Mouse (Mus musculus) spleen, adult 2 months (tissue): ENCODE measurements around the gene Clptm1. TPM values are rescaled to one million over a fixed set of nuclear protein-coding genes. Genes with fewer than 3 reads are reported as not detected.
A peak's percentile ranks its signal among the peaks of the same experiment; 100 is the strongest.

Source experiments
- DNase-seq, 2 experiments: peaks; one replicate each; pipeline versions ENCODE4 v3.0.0 to v3.0.0-alpha.2; 2012 to 2021; ENCODE audit warnings: low spot score in 2 of 2, low read depth in 1 of 2
- H3K27ac ChIP-seq: fragments of 200-500 bp; 2 replicates; pipeline ENCODE4 v1.5.1; 2012; ENCODE audit warnings: low read length, inconsistent platforms; ENCODE audit not compliant: insufficient read depth
- H3K27me3 ChIP-seq: fragments of 200-500 bp; 2 replicates; pipeline ENCODE4 v1.6.1; 2012; ENCODE audit warnings: mild to moderate bottlenecking, moderate library complexity, low read length, inconsistent platforms; ENCODE audit not compliant: control insufficient read depth, insufficient read depth
- H3K36me3 ChIP-seq: fragments of 200-500 bp; 2 replicates; pipeline ENCODE4 v1.6.1; 2012; ENCODE audit warnings: mild to moderate bottlenecking, low read length, inconsistent platforms; ENCODE audit not compliant: control insufficient read depth, insufficient read depth
- H3K4me1 ChIP-seq: fragments of 200-500 bp; 2 replicates; pipeline ENCODE4 v1.6.1; 2011; ENCODE audit warnings: inconsistent platforms; ENCODE audit not compliant: control insufficient read depth, insufficient read depth, insufficient read length
- H3K4me3 ChIP-seq: fragments of 200-500 bp; 2 replicates; pipeline ENCODE4 v1.5.1; 2011; ENCODE audit warnings: mild to moderate bottlenecking, inconsistent platforms; ENCODE audit not compliant: insufficient read depth, insufficient read length; ENCODE audit errors: extremely low read depth
- CTCF ChIP-seq: fragments of 200-500 bp; IDR thresholded peaks from 2 replicates; pipeline ENCODE4 v1.5.1; 2011; ENCODE audit warnings: mild to moderate bottlenecking, inconsistent platforms; ENCODE audit not compliant: insufficient read depth, insufficient read length, insufficient replicate concordance; ENCODE audit errors: extremely low read depth
- POLR2A ChIP-seq: fragments of 200-500 bp; IDR thresholded peaks from 2 replicates; pipeline ENCODE4 v1.6.1; 2011; ENCODE audit warnings: low read depth, low read length, inconsistent platforms
- WGBS: fragments of 180-500 bp; shearing (Covaris S2); methylation state at CpG from one replicate; pipeline ENCODE4 v1.1.7; 2018; 5-methylcytosine and 5-hydroxymethylcytosine counted together
- polyA plus RNA-seq: library from polyadenylated mRNA; depleted of rRNA; stranded (reverse); fragments of >200 nt; gene quantifications from 2 replicates; pipeline ENCODE4 v1.2.3, GENCODE M21; 2012

The Clptm1 gene
- polyA plus RNA-seq, 1 experiment = 76.3 TPM

DNA sequence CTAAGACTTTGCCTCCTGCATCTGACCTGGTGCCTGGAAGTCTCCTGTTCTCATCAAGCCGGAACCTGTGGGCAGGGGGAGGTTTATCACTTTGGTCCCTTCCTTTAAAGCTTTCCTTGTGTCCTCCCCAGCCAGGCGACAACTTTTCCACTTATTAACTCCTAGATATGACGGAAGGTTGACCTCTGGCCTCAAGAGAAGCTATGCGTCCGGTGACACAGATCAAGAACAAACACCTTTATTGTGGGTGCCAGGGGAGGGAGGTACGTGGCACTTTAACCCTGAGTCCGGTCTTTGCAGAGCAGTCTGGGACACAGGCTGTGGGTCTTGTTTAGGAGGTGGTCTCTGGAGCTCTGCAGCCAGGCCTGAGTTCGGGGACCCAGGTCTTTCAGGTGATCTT lies 13.0 kb upstream of the Clptm1 start, which contains the start of gene Apoc2:
Gene Apoc2 (minus strand): TSS at position 70 of the 400 bp plus-strand sequence.
- no peak for DNase-seq
- 93% methylated on average over 8 of the region's 8 CpGs for WGBS

DNA sequence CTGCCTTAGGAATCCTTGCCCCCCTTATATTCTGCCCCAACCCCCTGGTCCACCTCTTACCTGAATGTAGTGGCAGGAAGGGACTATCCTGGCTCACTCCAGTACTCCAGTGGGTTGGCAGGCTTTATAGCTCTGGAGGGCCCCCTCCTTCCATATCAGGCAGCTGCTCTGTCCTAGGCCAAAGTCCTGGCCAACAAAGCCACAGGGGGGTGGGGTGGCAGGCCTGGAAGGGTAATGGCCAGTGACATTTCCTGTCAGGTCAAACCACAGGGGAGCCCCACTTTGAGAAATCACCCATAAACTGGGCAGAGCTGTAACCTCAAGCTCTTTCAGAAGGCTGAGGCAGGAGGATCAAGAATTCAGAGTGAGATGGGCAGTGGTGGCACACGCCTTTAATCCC lies 11.8 kb upstream of the Clptm1 start:
- TF ChIP-seq CTCF = no peak
- TF ChIP-seq POLR2A = no peak
- Histone ChIP-seq H3K27me3 (no peaks in the 10 kb centered on the region), H3K27ac (no peak overlapping the region), H3K4me3 (no peak overlapping the region), H3K4me1 (no peaks in the 10 kb centered on the region; the same call in 1 of the 2 replicates), H3K36me3 (no peaks in the 10 kb centered on the region)
- WGBS = 86% methylated on average over 1 of the region's 1 CpGs
- DNase-seq = no peak

More for the DNA sequence above, 13.0 kb upstream of the Clptm1 start, which contains the start of gene Apoc2:
- no peaks in the 10 kb centered on the region for H3K36me3 ChIP-seq
- no peaks in the 10 kb centered on the region; the same call in 1 of the 2 replicates for H3K4me1 ChIP-seq
- no peak for TF ChIP-seq CTCF
- no peak for TF ChIP-seq POLR2A
- H3K27me3 ChIP-seq = no peaks in the 10 kb centered on the region
- no peak within 1 kb of the TSS for H3K4me3 ChIP-seq
- H3K27ac ChIP-seq = no peak within 1 kb of the TSS

- Histone ChIP-seq H3K27me3 (no peaks in the 10 kb centered on the region), H3K27ac (no peak overlapping the region), H3K4me3 (no peak overlapping the region), H3K36me3 (no peaks in the 10 kb centered on the region), H3K4me1 (no peaks in the 10 kb centered on the region; the same call in 1 of the 2 replicates)
- DNase-seq = no peak
- 81% methylated on average over 10 of the region's 10 CpGs for WGBS
- TF ChIP-seq POLR2A = no peak
- TF ChIP-seq CTCF = no peak
Measured at GRCm38 (mm10) chr7:19675824-19676223, 11.0 kb upstream of the Clptm1 start.

GRCm38 (mm10) chr7:19673083-19673699 lies 8.4 kb upstream of the Clptm1 start:
- no peak for DNase-seq
- no peak overlapping the region for H3K27ac ChIP-seq
- TF ChIP-seq POLR2A = no peak
- no peak for TF ChIP-seq CTCF
- peaks cover 7% of the 10 kb centered on the region; the same call in 1 of the 2 replicates for H3K4me1 ChIP-seq
- H3K4me3 ChIP-seq = no peak overlapping the region
- no peaks in the 10 kb centered on the region for H3K36me3 ChIP-seq
- H3K27me3 ChIP-seq = no peaks in the 10 kb centered on the region
- 59% methylated on average over 14 of the region's 14 CpGs for WGBS

- Histone ChIP-seq H3K4me3 (no peak overlapping the region), H3K27ac (no peak overlapping the region), H3K36me3 (no peaks in the 10 kb centered on the region), H3K27me3 (no peaks in the 10 kb centered on the region), H3K4me1 (peaks cover 7% of the 10 kb centered on the region; the same call in 1 of the 2 replicates)
- TF ChIP-seq CTCF = no peak
- TF ChIP-seq POLR2A = no peak
- no peak for DNase-seq
- WGBS = 84% methylated on average over 10 of the region's 10 CpGs
Measured at GRCm38 (mm10) chr7:19671511-19671910, 6.7 kb upstream of the Clptm1 start.

- Histone ChIP-seq H3K27me3 (no peaks in the 10 kb centered on the region), H3K4me3 (no peak overlapping the region), H3K4me1 (peaks cover 7% of the 10 kb centered on the region; the same call in 1 of the 2 replicates), H3K36me3 (no peaks in the 10 kb centered on the region), H3K27ac (peak overlapping the region; percentile 72)
- WGBS = 11% methylated on average over 10 of the region's 10 CpGs
- peak; percentile 88 to 91 for DNase-seq
- TF ChIP-seq CTCF (peak; percentile 83; the same call in 1 of the 2 replicates), POLR2A (no peak; the same call in 1 of the 2 replicates)
Measured at GRCm38 (mm10) chr7:19668947-19669721, 4.3 kb upstream of the Clptm1 start.

DNA sequence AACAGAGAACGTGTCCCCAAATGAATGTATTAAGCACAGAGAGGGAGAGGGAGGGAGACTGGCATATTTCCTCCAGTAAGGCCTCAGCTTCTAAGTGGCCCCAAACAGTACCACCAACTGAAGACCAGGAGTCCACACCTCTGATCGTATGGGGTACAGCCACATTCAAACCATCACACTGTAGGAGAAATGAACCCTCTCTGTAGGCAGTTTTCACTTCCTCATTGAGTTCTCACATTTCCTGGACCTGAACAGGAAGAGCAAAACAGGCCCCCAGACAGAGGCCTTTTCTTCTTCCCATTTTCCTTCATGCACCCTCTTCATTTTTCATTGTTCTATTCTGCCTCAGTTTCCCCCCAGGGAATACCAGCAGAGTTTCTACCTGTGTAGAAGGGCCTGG lies 2.6 kb upstream of the Clptm1 start:
- no peak; the same call in 1 of the 2 replicates for TF ChIP-seq POLR2A
- TF ChIP-seq CTCF = no peak
- Histone ChIP-seq H3K27ac (peak overlapping the region; percentile 79), H3K27me3 (no peaks in the 10 kb centered on the region), H3K36me3 (no peaks in the 10 kb centered on the region), H3K4me1 (peaks cover 12% of the 10 kb centered on the region; the same call in 1 of the 2 replicates), H3K4me3 (no peak overlapping the region)
- 44% methylated on average over 2 of the region's 2 CpGs for WGBS
- peak; percentile 14 to 36 for DNase-seq
